Mouse (Mus musculus): ENCODE measurements at regions not wholly inside any gene's neighbourhood (a gene's known extent, or its start where the extent isn't known, plus 50 kb on each side); places are given as distances from the start of the nearest gene placed in this dataset.

GRCm38 (mm10) chr4:52666768-52667480, 70.8 kb downstream of the Toporsl start:
- no peak for DNase-seq (ENCODE audit: low spot score)

- DNase-seq (ENCODE audit: low spot score), result no peak
These were observed 104.8 kb upstream of the Olfr275 start for GRCm38 (mm10) chr4:52709563-52709962.

- DNase-seq (ENCODE audit: low spot score), result no peak
These were observed 88.2 kb upstream of the Olfr275 start for GRCm38 (mm10) chr4:52726203-52726602.

- peak; percentile 11 for DNase-seq (ENCODE audit: low spot score)
These were observed 87.6 kb upstream of the Olfr275 start for GRCm38 (mm10) chr4:52726625-52727297.

- DNase-seq (ENCODE audit: low spot score), result no peak
These were observed 81.3 kb upstream of the Olfr275 start for GRCm38 (mm10) chr4:52733141-52733540.

DNA sequence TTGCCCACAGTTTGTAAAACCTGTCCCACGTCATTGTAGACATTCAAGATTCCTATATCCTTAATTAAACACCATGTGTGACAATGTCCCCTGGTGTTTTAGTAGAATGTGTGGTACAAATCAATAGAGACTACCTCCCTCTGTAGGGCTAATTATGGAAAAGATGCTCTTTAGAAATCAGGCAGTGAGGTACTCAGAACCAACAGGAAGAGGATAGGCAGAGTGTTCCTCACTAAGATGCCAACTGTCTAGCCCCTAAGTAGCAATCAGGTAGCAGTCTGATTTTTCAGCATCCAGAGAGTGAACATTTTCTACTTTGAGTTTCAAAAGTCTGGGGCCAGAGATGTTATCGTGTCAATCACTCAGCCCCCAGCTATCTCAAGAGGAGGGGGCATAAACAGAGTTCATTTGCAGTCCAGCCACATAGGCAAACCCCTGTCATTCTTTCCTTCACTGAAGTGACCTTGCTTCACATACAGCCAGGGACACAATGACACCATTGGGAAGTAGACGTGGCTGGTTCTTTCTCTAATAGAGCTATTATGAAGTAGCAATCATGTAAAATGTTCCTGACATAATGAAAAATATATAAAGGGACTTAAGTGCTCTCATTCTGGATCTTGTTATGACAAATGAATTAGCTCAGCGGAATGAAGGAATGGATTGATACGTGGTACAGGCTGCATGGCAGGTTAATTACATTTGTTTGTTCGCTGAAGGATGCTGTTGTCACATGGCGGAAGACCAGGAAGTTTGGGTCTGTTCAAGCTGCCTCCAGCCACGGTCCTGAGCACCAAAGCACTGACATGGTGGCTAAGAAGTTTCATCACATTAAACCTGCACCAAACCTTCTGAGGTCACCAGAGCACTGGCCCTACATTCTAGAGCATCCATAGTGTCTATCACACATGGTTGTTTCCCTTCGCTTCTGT, 74.6 kb upstream of the Olfr275 start:
- no peak for DNase-seq (ENCODE audit: low spot score)

- DNase-seq (ENCODE audit: low spot score), result no peak
These were observed 61.4 kb upstream of the Olfr275 start for GRCm38 (mm10) chr4:52752838-52753509.
